Mouse (Mus musculus) ES-Bruce4 (cell line): Measurements from ENCODE around the gene Tenm1. TPM values are rescaled to one million over a fixed set of nuclear protein-coding genes. Genes with fewer than 3 reads are reported as not detected.

Experiments used
- H3K27ac ChIP-seq: 2 replicates; pipeline ENCODE4 v1.5.1; 2012; ENCODE audit warnings: low read length, inconsistent platforms; ENCODE audit not compliant: insufficient read depth
- H3K27me3 ChIP-seq: 2 replicates; pipeline ENCODE4 v1.6.1; 2012; ENCODE audit warnings: mild to moderate bottlenecking, low read length, inconsistent platforms; ENCODE audit not compliant: control insufficient read depth, poor library complexity, insufficient read depth, severe bottlenecking
- H3K36me3 ChIP-seq: 2 replicates; pipeline ENCODE4 v1.6.1; 2012; ENCODE audit warnings: inconsistent platforms, mild to moderate bottlenecking, low read length, moderate library complexity; ENCODE audit not compliant: control insufficient read depth, poor library complexity, insufficient read depth, severe bottlenecking
- H3K4me1 ChIP-seq: one replicate; pipeline ENCODE4 v1.8.1; 2011; ENCODE audit warnings: low read length; ENCODE audit not compliant: control insufficient read depth, insufficient read depth
- H3K4me3 ChIP-seq: 2 replicates; pipeline ENCODE4 v1.5.1; 2011; ENCODE audit warnings: low read depth, mild to moderate bottlenecking, low read length
- H3K9ac ChIP-seq: 2 replicates; pipeline ENCODE4 v1.6.1; 2012; ENCODE audit warnings: low read depth, mild to moderate bottlenecking, inconsistent platforms; ENCODE audit not compliant: poor library complexity, severe bottlenecking
- H3K9me3 ChIP-seq: replicated peaks from 2 replicates; pipeline ENCODE4 v1.6.1; 2012; ENCODE audit warnings: mild to moderate bottlenecking, low read length, inconsistent platforms; ENCODE audit not compliant: control insufficient read depth, poor library complexity, insufficient read depth, severe bottlenecking
- CTCF ChIP-seq: IDR thresholded peaks from one replicate; pipeline ENCODE4 v1.8.1; 2011; ENCODE audit warnings: low read depth, low read length
- EP300 ChIP-seq: IDR thresholded peaks from 2 replicates; pipeline ENCODE4 v1.6.1; 2011; ENCODE audit warnings: low read depth, low read length; ENCODE audit not compliant: insufficient read depth
- POLR2A ChIP-seq: IDR thresholded peaks from one replicate; pipeline ENCODE4 v1.8.1; 2011; ENCODE audit warnings: low read length; ENCODE audit not compliant: insufficient read depth
- polyA plus RNA-seq: library from polyadenylated mRNA; stranded (reverse); fragments of >200 nt; gene quantifications from 2 replicates; pipeline ENCODE4 v1.2.4, GENCODE M21; 2011; ENCODE audit warnings: low read depth; ENCODE audit not compliant: missing spikeins, insufficient read depth, insufficient read length

Gene Tenm1
- 0.41 and 0.57 TPM in 2 replicates for polyA plus RNA-seq

DNA sequence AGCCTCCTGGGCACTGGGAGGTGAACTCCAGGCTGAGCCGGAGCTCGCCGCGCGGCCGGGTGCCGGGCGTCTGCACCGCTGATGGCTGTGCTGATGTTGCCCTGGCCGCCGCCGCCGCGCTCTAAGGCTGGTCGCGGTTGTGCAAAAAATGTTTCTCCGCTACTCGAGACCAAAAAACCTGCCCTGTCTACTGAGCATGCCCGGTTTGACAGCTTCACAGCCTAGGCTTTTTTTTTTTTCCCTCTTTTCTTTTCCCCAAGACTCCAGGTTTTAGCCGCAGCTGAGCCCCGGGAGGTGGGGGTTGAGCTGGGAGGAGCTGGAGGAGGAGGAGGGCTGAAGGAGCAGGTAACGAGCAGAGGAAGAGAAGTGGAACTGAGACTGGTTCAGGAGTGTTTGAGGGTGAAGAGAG lies at the start of gene Tenm1:
TSS of gene Tenm1 (minus strand) at position 272 of the 409 bp plus-strand sequence.
- H3K4me3 ChIP-seq: peak within 1 kb of the TSS; percentile 67
- H3K36me3 ChIP-seq: no peaks in the 10 kb centered on the region
- no peaks in the 10 kb centered on the region for H3K9me3 ChIP-seq
- peak within 1 kb of the TSS; percentile 62 for H3K9ac ChIP-seq
- TF ChIP-seq POLR2A (no peak), EP300 (no peak), CTCF (no peak)
- no peaks in the 10 kb centered on the region for H3K4me1 ChIP-seq
- H3K27me3 ChIP-seq: no peaks in the 10 kb centered on the region
- no peak within 1 kb of the TSS for H3K27ac ChIP-seq

DNA sequence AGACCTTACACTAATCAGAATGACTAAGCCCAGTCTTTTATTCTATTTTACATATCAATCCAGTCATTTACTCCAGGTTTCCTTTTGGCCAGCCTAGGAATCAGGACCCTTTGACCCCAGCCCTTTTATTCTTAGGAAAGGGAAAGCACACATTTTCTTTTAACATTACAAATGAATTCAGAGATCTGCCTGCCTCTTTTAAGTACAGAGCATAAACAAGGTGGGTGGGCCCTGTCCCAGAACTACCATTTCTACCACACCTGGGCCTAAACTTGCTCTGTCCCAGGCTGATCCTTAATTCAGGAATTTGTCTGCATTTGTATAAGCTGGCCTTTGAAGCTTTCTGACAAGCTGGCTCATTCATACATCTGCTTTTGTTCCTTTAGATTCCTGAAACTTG lies 38.4 kb upstream of the Tenm1 start:
- TF ChIP-seq EP300: 0 out of 2 replicates have a peak, but pooled peaks have one; percentile 9
- no peak for TF ChIP-seq POLR2A
- no peaks in the 10 kb centered on the region for H3K36me3 ChIP-seq
- no peaks in the 10 kb centered on the region for H3K9me3 ChIP-seq
- H3K4me1 ChIP-seq: no peaks in the 10 kb centered on the region
- H3K4me3 ChIP-seq: no peak overlapping the region
- no peak overlapping the region for H3K27ac ChIP-seq
- H3K27me3 ChIP-seq: no peaks in the 10 kb centered on the region
- H3K9ac ChIP-seq: no peak overlapping the region

DNA sequence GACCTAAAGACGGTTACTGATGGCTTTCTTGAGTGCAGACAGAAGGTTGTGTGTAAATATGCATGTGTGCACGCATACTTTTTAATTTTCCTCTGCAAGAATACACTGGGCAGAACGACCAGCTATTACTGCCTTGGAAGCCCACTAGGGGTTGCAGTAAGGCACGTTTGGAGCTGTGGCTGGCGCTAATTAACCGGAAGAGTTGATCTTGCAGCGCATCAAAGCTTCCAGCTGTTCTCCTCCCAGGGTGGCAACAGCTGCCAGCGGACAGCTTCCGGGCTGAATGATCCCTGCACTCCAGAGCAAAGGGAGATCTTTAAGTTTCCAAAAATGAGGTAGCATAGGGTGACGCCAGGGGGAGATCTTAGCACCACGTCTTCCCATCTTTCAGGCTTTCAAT lies 1.7 kb upstream of the Tenm1 start:
- Histone ChIP-seq H3K4me1 (no peaks in the 10 kb centered on the region), H3K9ac (0 out of 2 replicates have a peak overlapping the region, but pooled peaks have one; percentile 25), H3K27ac (peak overlapping the region; percentile 28; the same call in 1 of the 2 replicates), H3K27me3 (no peaks in the 10 kb centered on the region), H3K36me3 (no peaks in the 10 kb centered on the region), H3K9me3 (no peaks in the 10 kb centered on the region), H3K4me3 (peak overlapping the region; percentile 14)
- TF ChIP-seq CTCF: no peak
- no peak for TF ChIP-seq EP300
- TF ChIP-seq POLR2A: no peak

DNA sequence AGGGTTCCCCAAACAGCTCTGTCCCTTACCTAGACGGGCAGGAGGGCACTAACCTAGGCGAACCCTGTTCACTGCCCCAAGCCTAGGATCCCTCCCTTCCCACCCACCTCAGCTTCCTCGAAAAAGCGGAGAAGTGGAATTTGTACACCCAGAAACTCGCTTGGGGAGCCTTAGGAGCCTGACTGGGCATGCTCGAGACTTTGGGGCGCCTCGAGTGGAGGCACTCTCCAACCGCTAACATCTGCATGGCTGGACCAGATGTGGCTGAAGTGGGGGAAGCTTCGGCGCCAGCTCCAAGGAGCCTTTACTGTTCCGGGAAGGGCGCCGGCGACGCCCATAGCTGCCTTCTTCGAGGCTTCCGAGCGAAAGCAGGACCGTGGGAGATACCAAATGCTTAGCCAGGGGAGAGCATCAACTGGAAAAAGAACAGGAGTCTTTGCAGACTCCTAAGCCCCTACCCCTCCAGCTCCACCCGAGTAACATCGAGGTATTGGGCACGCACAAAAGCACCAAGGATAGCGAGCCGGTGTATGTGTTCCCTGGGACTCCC lies 1.1 kb upstream of the Tenm1 start:
- peak overlapping the region; percentile 25; the same call in 1 of the 2 replicates for H3K9ac ChIP-seq
- H3K36me3 ChIP-seq: no peaks in the 10 kb centered on the region
- no peak for TF ChIP-seq CTCF
- TF ChIP-seq EP300: no peak
- no peak for TF ChIP-seq POLR2A
- H3K4me3 ChIP-seq: peak overlapping the region; percentile 34; the same call in 1 of the 2 replicates
- no peak overlapping the region for H3K27ac ChIP-seq
- no peaks in the 10 kb centered on the region for H3K9me3 ChIP-seq
- no peaks in the 10 kb centered on the region for H3K4me1 ChIP-seq
- H3K27me3 ChIP-seq: no peaks in the 10 kb centered on the region

DNA sequence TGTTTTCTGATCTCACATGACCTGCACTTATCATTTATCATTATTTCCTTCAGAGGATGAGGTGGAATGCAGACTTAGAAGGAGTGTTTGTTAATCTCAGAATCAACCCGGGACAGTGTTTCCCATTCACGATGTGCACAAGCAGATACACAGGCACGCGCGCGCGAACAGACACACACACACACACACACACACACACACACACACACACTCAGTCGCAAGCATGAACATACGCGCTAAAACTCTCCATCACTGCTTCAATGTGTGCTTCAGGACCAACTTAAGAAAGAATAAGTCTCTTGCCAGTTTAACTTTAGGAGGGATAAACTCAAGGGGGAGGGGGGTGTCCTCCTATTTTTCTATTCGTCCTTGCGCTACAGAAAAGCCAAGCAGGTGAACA lies 411 bp upstream of the Tenm1 start:
- Histone ChIP-seq H3K4me1 (no peaks in the 10 kb centered on the region), H3K27me3 (no peaks in the 10 kb centered on the region), H3K9ac (no peak overlapping the region; the same call in 1 of the 2 replicates), H3K36me3 (no peaks in the 10 kb centered on the region), H3K27ac (no peak overlapping the region), H3K4me3 (0 out of 2 replicates have a peak overlapping the region, but pooled peaks have one; percentile 30), H3K9me3 (no peaks in the 10 kb centered on the region)
- TF ChIP-seq CTCF: no peak
- TF ChIP-seq POLR2A: no peak
- no peak for TF ChIP-seq EP300

DNA sequence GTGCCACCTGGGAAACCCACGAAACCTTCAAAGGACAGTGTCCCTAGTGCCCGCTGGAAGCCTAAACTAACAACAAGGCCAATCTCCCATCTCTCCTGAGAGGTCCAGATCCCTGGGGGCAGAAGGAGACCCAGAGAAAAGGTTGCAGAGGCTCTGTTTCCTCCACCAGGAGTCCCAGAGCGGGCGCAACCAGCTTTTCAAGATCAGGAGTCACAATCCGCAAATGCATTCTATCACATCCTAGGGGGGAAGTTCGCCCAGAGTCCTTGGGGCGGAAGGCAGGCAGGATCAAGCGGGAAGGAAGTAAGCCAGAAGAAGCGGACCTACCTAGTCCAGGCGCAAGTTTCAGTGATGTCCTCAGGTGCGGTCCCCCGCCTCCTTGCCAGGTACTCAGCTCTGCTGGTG lies 963 bp downstream of the Tenm1 start:
- Histone ChIP-seq H3K36me3 (no peaks in the 10 kb centered on the region), H3K4me1 (no peaks in the 10 kb centered on the region), H3K27me3 (no peaks in the 10 kb centered on the region), H3K9me3 (no peaks in the 10 kb centered on the region), H3K9ac (no peak overlapping the region), H3K4me3 (peak overlapping the region; percentile 67), H3K27ac (no peak overlapping the region)
- TF ChIP-seq POLR2A (no peak), EP300 (no peak), CTCF (no peak)
